28 mouse cellular contexts compared by ENCODE assay signal in the genomic region with DNA sequence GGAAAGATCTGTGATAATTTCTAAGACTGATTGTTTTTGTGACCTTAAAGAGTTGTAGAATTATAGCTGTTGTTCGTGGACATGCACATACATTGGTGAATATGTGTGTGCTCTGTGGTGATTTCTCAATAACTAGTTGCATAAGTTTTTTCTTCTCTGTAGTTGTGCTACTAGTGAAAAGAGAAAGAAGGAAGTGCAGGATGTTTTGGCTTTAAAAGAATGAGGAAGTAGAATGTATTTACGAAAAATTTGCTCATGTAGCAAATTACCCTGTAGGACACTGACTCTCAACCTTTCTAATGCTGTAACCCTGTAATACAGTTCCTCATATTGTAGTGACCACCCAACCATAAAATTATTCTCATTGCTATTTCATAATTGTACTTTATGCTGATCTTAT.
DNase-seq lines count a peak whose midpoint lies in the region; ATAC-seq and TF ChIP-seq lines count a peak whose summit lies in the region.
"Had no signal": no experiment of that assay in that cellular context is flagged by ENCODE, and none has a peak within 500 bp of the region (broad histone marks: within the 10 kb centered on the region; RNA-seq: fewer than 3 reads in every experiment).

No protein-coding gene starts in this region.

- no peaks in the 10 kb centered on the region for H3K9me3 ChIP-seq in lung, postnatal 0 days (ENCODE audit: low read length)
- H3K9me3 ChIP-seq: forebrain, embryonic 10.5 days; G1E; hindbrain, embryonic 12.5 days; kidney, embryonic 15.5 days; lung, embryonic 15.5 days; midbrain, embryonic 15.5 days had no signal

- no peaks in the 10 kb centered on the region for H3K4me1 ChIP-seq in lung, postnatal 0 days (ENCODE audit: insufficient read depth, low read depth, low read length)
- H3K4me1 ChIP-seq in lung, adult 2 months (ENCODE audit: control insufficient read depth, insufficient read depth, low read length): no peaks in the 10 kb centered on the region
- H3K4me1 ChIP-seq in bone marrow macrophage, adult 2 months (ENCODE audit: control insufficient read depth, insufficient read depth, low read length): peaks cover 7% of the 10 kb centered on the region
- H3K4me1 ChIP-seq: forebrain, embryonic 10.5 days; heart, embryonic 13.5 days; hindbrain, embryonic 12.5 days; kidney, embryonic 15.5 days; lung, embryonic 15.5 days; midbrain, embryonic 15.5 days had no signal

- no peak overlapping the region for H3K4me2 ChIP-seq in lung, postnatal 0 days (replicated peaks; ENCODE audit: low read depth, low read length)
- H3K4me2 ChIP-seq: heart, embryonic 13.5 days; hindbrain, embryonic 12.5 days; kidney, embryonic 15.5 days; lung, embryonic 15.5 days; midbrain, embryonic 15.5 days had no signal

- peak; percentile 58 for DNase-seq in lung, postnatal 0 days (ENCODE audit: low spot score)
- DNase-seq in lung, adult 2 months: no peak
- DNase-seq in adipocyte (ENCODE audit: low spot score): no peak
- no peak for DNase-seq in adrenal gland, adult 8-10 months
- no peak for DNase-seq in left cerebral cortex, adult 8-10 months (ENCODE audit: low spot score in 2 of 2)
- DNase-seq: adrenal gland, postnatal 25 days; B cell, adult 2 months; cerebellum, adult 11 months; cerebellum, adult 9-11 months; gastrocnemius, postnatal 14 days; heart, adult 2 months; heart, postnatal 14 days; kidney, adult 11 months; kidney, postnatal 36 days; right cerebral cortex, adult 18-20 months; right cerebral cortex, postnatal 4 days had no signal

- peak; percentile 21; the same call in 1 of the 2 replicates for ATAC-seq in lung, postnatal 0 days
- peak; percentile 98 for ATAC-seq in megakaryocyte, adult 5-6 weeks (ENCODE audit: poor library complexity, severe bottlenecking)
- ATAC-seq: forebrain, embryonic 16.5 days; midbrain, embryonic 15.5 days had no signal

- TF ChIP-seq EP300 in lung, postnatal 0 days (IDR thresholded peaks at IDR 0.05): no peak

- no peaks in the 10 kb centered on the region for H3K27me3 ChIP-seq in lung, postnatal 0 days (replicated peaks; ENCODE audit: insufficient read depth, low read length)
- H3K27me3 ChIP-seq: CH12.LX; heart, embryonic 13.5 days; hindbrain, embryonic 12.5 days; kidney, embryonic 15.5 days; lung, embryonic 15.5 days; midbrain, embryonic 15.5 days had no signal

- TF ChIP-seq CTCF in lung, postnatal 0 days (IDR thresholded peaks at IDR 0.05): no peak
- TF ChIP-seq CTCF in lung, adult 2 months (IDR thresholded peaks at IDR 0.05; ENCODE audit: insufficient read depth, low read length): no peak
- no peak for TF ChIP-seq CTCF in bone marrow macrophage, adult 2 months (IDR thresholded peaks at IDR 0.05; ENCODE audit: low read depth, low read length)

- no peak for TF ChIP-seq POLR2A in lung, adult 2 months (IDR thresholded peaks at IDR 0.05; ENCODE audit: borderline replicate concordance, extremely low read depth, low read depth, low read length)
- TF ChIP-seq POLR2A in bone marrow macrophage, adult 2 months (IDR thresholded peaks at IDR 0.05; ENCODE audit: borderline replicate concordance, low read depth, low read length): no peak

- H3K36me3 ChIP-seq in lung, postnatal 0 days (ENCODE audit: insufficient read depth, low read length): no peaks in the 10 kb centered on the region
- H3K36me3 ChIP-seq: forebrain, embryonic 10.5 days; G1E; heart, embryonic 13.5 days; hindbrain, embryonic 12.5 days; kidney, embryonic 15.5 days; lung, embryonic 15.5 days; midbrain, embryonic 15.5 days had no signal

- H3K27ac ChIP-seq in lung, postnatal 0 days (ENCODE audit: low read length): no peak overlapping the region
- H3K27ac ChIP-seq in bone marrow macrophage, adult 2 months (ENCODE audit: insufficient read depth, low read depth, low read length): peak overlapping the region; percentile 72; the same call in 1 of the 2 replicates
- H3K27ac ChIP-seq: forebrain, embryonic 10.5 days; heart, adult 2 months; heart, embryonic 13.5 days; hindbrain, embryonic 12.5 days; kidney, embryonic 15.5 days; lung, embryonic 15.5 days; midbrain, embryonic 15.5 days had no signal

- H3K9ac ChIP-seq in lung, postnatal 0 days (replicated peaks; ENCODE audit: low read depth): no peak overlapping the region
- H3K9ac ChIP-seq: heart, embryonic 13.5 days; hindbrain, embryonic 12.5 days; kidney, embryonic 15.5 days; lung, embryonic 15.5 days; midbrain, embryonic 15.5 days had no signal

- 71% methylated on average over 2 of the region's 2 CpGs for WGBS in lung, postnatal 0 days
- WGBS in lung, adult 2 months: 74% methylated on average over 2 of the region's 2 CpGs

- H3K4me3 ChIP-seq in lung, postnatal 0 days (ENCODE audit: low read depth, low read length): no peak overlapping the region
- H3K4me3 ChIP-seq in lung, adult 2 months (replicated peaks; ENCODE audit: extremely low read depth, low read depth, low read length): no peak overlapping the region
- no peak overlapping the region for H3K4me3 ChIP-seq in bone marrow macrophage, adult 2 months (ENCODE audit: insufficient read depth, low read length)
- H3K4me3 ChIP-seq: forebrain, embryonic 10.5 days; heart, adult 2 months; heart, embryonic 13.5 days; hindbrain, embryonic 12.5 days; kidney, embryonic 15.5 days; lung, embryonic 15.5 days; midbrain, embryonic 15.5 days; myocyte had no signal
